Mouse (Mus musculus) testis, postnatal 14 days (tissue): ENCODE data around the gene Cflar.
"Not testable (repeated sequence)": the region's sequence is repeated elsewhere in the genome, so short reads cannot be mapped to it uniquely, and the experiment has no call there.

Experiments
- DNase-seq: peaks from one replicate; pipeline ENCODE4 v3.0.0; 2021; ENCODE audit warnings: low spot score

Gene Cflar

DNA sequence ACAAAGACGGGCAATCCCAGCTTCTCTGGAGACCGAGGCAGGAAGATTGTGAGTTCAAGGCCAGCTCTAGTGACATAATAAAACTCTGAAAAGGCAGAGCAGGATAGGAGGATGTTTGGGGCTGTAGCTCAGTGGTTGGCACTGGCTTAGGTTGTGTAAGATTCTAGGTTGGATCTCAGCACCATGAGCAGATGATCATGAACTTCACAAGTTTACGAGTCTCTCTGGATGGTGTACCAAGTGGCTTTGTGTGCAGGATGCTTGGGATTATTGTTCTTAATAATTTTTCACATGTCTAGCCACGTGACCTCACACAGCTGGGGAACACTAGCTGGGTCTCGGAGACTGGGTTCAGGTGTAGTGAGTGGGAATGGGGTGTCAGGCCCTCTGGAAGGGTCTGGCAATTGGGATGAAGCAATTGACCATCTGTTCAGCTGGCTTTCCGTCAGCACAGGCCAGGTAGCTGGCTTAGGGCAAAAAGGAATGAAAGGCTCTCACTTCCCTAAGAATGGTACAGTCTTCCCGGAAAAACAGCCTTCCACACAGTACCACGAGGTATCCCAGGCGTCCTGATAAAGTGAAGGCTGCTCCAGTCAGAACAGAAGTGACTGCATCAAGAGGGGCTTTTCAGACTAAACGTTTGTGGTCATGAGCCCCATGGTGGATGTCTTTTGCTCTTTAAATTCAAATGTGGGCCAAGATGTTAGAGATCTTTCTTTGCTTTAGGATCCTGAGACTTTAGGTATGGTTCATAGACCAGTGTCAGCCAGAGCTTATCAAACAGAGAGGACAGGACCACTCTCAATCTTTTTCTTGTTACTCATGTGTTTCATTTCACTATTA lies 16.7 kb downstream of the Cflar start:
- no peak for DNase-seq

GRCm38 (mm10) chr1:58728590-58728868 lies 17.2 kb downstream of the Cflar start:
- DNase-seq = no peak

DNA sequence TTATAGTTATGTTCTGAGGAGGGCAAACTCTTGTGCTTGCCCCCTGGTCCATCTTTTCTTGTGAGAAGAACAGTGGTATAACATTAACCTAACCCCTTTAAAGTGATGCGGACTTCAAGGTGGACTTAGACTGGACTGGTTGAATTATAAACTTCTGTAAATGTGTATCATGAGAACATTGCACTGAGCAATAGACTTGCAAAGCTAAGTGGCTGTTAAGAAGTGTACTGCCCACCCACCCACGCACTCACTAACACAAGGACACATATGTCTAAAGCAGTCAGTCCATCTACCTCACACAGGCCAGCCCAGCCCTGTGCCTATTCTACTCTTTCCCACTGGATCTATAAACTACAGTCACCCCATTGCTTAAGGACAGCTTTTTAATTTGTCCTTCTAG lies 22.3 kb downstream of the Cflar start:
- no peak for DNase-seq

DNA sequence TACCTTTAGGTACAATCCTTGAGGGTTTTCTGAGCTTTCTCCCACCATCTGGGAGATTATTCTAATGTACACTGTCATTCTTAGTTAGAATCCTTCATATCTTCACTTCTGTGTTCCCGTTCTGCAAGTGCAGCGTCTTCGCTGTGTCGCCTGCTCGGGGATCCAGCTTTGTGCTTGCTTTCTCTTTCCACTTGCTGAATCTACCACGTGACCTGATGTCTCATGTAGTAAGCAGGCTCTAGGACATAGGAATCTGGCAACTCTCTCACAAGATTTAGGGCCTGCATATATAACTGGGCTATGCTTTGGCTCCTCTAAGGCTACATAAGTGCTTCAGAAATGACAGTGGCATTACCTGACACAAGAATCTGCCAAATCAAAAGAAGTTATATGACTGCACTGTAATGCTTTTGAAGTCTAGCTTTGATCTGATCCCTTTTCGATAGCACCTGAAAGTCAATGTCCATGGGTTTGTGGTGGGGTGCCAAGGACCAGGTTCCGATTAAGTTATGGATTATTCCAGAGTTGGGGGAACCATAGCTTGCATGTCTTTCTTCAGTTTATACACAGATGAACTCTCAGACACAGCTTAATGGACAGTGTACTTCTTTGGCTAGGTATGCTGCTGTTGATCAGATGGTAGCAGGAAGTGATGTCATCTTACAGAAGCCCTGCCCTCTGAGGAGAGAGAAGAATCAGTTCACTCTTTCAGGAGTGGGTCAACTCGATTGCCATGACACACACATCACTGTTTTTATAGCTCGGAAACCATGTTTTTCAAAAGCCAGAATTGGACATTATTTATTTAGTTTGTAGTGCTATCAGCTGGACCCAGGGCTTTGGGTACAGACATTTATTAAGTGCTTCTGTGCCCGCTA lies 23.0 kb downstream of the Cflar start:
- no peak for DNase-seq

DNA sequence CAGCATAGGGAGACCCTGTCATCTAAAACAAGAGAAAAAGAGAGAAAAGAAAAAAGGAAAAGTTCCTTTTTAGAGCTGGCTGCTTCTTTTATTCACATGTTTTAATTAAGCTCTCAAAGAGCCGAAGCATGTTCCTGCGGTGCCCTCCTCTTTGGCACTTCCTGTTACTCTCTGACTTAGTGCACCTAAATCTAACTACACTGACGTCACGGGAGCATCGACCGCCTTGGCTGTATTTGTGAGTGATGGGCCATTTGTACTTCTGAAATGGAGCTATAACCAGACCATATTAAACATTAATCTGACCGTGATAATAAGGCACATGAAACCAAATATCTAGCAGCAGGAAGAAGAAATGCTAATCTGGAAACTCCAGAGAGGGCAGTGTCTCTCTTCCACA lies 24.7 kb downstream of the Cflar start:
- no peak for DNase-seq

GRCm38 (mm10) chr1:58736968-58737367 lies 25.7 kb downstream of the Cflar start:
- no peak for DNase-seq

GRCm38 (mm10) chr1:58739529-58739928 lies 28.2 kb downstream of the Cflar start:
- DNase-seq = no peak

DNA sequence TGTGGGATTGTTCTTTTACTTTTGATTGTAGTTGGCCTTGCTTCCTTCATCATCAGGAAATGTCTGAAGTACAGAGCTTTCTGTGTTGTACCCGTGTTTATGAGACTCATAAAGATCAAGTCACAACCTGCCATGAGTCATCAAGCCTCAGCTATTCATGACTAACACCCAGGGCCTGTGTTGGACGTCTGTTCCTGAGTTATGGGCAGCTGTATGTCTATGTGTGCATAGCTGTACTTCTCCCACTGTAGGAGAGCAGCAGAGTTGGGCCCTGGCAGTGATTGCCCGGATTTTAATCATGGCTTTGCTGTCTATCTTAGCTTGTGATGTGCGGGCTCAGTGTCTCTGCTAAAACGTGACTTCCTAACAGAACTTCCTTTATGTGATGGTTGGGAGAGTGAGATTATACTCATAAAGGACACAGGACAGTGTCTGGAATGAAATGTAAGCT lies 31.3 kb downstream of the Cflar start:
- no peak for DNase-seq

GRCm38 (mm10) chr1:58743252-58743651 lies 31.9 kb downstream of the Cflar start:
- no peak for DNase-seq

DNA sequence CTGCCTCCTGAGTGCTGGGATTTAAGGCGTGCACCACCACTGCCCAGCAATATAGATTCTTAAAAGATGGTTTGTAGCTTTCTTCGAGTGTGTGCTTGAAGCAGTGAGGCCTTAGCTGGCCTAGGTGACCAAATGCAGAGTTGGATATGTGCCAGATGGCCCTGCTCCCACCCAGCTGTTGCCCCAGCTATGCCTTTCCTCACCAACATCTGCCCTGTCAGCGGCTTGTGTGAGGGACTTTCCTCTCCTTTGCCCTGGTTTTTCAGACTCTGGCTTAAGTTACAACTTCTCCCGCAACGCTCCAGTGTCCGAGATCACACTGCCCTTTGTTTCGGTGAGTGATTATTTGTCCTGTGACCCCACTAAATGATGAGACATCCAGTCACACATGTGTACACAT lies 33.3 kb downstream of the Cflar start:
- no peak for DNase-seq

DNA sequence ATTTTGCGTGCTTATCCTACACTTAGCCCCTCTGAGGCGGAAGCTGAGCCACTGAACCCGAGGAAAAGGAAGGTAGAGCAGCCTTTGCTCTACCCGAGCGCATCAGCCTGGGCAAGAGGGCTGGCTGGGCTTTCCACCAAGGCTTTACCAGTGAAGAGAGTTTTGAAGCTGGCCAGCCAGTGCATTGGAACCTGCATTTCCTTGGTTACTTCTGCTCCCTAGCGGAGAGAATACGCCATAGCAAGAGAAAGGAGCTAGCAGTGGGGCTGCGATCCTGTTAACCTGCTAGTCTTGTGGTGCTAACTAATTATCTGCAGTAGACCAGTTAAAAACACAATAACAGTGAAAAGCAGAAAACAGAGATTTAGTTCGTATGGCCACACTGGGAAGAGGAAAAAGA lies 35.6 kb downstream of the Cflar start:
- no peak for DNase-seq

DNA sequence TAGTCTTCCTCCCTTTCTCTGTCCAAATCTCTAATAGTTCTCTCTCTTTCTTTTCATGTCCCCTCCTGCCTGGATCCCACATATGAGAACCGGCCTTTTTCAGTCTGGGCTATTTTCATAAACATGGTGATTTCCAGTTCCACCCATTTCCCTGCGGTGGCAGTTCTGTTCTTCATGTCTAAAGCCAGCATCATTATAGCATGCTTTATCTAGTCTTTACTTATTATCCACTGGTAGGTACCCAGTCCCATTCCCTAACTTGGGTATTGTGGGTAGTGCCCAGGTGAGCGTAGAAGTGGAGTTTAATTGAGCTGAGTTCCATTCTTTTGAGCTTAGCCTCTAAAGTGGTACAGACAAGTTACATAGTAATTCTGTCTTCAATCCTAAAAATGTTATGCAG lies 48.1 kb downstream of the Cflar start:
- no peak for DNase-seq

DNA sequence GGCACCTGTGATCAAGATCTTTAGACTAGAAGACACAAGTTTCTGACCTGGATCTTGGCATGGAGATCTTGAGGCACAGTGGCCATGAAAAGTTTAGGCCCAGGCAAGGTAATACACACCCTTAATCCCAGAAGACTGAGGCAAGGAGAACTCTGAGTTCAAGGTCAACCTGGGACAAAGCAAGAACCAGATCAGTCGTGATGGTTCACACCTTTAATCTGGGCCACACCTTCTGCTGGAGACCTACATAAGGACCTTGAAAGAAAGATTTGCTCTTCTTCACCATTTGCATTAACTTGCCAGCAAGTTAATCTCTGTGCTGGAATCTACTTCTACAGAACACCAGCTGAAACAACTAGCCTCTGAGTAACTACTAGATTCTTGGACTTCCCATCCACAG lies 49.3 kb downstream of the Cflar start:
- no peak for DNase-seq

- DNase-seq = not testable (repeated sequence)
Observed at GRCm38 (mm10) chr1:58761391-58762275, 50.3 kb downstream of the Cflar start.

GRCm38 (mm10) chr1:58762576-58762975 lies 51.3 kb downstream of the Cflar start:
- DNase-seq = no peak

- not testable (repeated sequence) for DNase-seq
Observed at GRCm38 (mm10) chr1:58766446-58766845, 55.1 kb downstream of the Cflar start.

GRCm38 (mm10) chr1:58769136-58769535 lies 57.8 kb downstream of the Cflar start:
- DNase-seq = no peak

DNA sequence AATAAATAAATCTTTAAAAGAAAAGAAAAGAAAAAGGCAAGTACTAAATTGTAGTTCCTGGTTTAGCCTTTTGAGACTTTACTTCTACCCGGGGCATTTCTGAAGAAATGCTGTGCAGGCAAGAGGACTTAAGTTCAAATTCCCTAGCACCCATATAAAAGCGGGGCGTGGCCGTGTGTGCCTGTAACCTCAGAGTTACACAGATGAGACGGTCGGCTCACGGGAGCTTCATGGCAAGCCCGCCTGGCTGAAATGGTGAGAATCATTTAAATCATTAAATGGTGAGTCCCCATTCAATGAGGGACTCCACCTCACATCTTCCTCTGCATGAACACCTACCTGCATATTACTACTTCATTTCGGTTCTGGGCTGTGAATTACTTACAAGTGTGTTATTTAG lies 58.4 kb downstream of the Cflar start:
- no peak for DNase-seq

DNA sequence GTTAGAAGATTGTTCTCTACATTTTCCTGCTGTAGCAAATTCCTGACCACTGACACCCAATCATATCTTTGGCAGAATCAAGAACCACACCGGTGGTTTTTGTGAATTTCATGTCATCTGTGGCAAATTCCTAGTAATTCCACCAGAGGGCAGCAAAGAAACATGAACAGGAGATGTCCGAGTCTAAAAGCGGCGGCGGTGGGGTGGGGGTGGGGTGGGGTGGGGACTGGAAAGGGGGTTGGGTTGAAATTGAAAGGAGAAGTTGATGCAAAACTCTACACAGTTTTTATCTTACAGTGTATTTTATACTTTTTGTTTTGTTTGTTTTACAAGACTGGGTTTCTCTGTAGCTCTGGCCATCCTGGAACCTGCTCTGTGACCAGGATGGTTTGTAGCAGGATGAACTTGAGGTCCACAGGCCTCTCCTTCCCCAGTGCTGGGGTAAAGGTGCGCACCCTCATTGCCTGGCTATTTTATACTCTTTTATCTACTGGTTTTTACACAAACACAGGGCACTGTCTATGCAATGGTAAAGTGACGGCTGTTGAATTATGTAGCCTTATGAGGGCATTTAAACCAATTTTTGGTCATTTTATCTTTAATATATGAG lies 58.9 kb downstream of the Cflar start:
- DNase-seq = no peak

GRCm38 (mm10) chr1:58772084-58772483 lies 60.8 kb downstream of the Cflar start:
- no peak for DNase-seq

- DNase-seq = no peak
Observed at GRCm38 (mm10) chr1:58773280-58773679, 62.0 kb downstream of the Cflar start.

GRCm38 (mm10) chr1:58773905-58774304 lies 62.6 kb downstream of the Cflar start:
- no peak for DNase-seq
